Mouse (Mus musculus): ENCODE measurements around the gene Vangl1. TPM values are rescaled to one million over a fixed set of nuclear protein-coding genes. Genes with fewer than 3 reads are reported as not detected.

Gene Vangl1
- polyA plus RNA-seq, 1 experiment from 2014 or later = 22.8 TPM

DNA sequence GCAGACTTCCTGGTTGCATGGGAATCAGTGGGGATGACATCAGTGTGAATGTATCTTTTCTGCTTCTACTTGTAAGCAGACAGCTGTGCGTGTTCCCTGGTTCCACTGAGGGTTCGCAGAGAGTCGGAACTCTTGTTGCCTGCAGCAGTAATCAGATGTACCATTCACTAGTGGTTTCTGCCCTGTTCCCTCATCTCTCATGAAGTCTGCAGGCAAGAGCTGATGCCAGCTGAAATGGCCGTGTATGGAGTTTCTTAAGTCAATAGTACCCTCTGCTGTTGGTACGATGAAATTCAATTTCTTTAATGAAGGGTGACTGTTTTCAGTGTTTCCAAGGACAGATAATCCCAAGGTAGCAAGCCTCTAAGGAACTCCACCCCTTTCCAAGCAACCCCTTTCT lies 38.4 kb upstream of the Vangl1 start:
- 47% methylated on average over 5 of the region's 5 CpGs for WGBS (ENCODE audit: insufficient replicate concordance)
- ATAC-seq = no peak

GRCm38 (mm10) chr3:102231418-102232134 lies 27.1 kb upstream of the Vangl1 start:
- H3K9ac ChIP-seq (replicated peaks) = no peak overlapping the region
- no peaks in the 10 kb centered on the region for H3K36me3 ChIP-seq (replicated peaks; ENCODE audit: insufficient read depth, low read length)
- no peak overlapping the region for H3K4me2 ChIP-seq (ENCODE audit: low read depth, low read length)
- no peaks in the 10 kb centered on the region for H3K4me1 ChIP-seq (ENCODE audit: insufficient read depth)
- ATAC-seq (no peak), DNase-seq (no peak)
- H3K9me3 ChIP-seq (ENCODE audit: low read length) = no peaks in the 10 kb centered on the region
- 87% methylated on average over 9 of the region's 9 CpGs for WGBS (ENCODE audit: insufficient replicate concordance)
- H3K27ac ChIP-seq (ENCODE audit: low read depth) = no peak overlapping the region
- H3K4me3 ChIP-seq (ENCODE audit: low read depth, low read length) = no peak overlapping the region
- no peaks in the 10 kb centered on the region for H3K27me3 ChIP-seq (ENCODE audit: insufficient read depth, low read length)
- TF ChIP-seq EP300 (IDR thresholded peaks at IDR 0.05; ENCODE audit: low read depth) (no peak), CTCF (IDR thresholded peaks at IDR 0.05; ENCODE audit: low read depth) (no peak)

More for the DNA sequence above, 38.4 kb upstream of the Vangl1 start:
- no peaks in the 10 kb centered on the region for H3K4me1 ChIP-seq (ENCODE audit: insufficient read depth)
- TF ChIP-seq CTCF (IDR thresholded peaks at IDR 0.05; ENCODE audit: low read depth) = peak; percentile 50
- no peak for TF ChIP-seq EP300 (IDR thresholded peaks at IDR 0.05; ENCODE audit: low read depth)
- no peak overlapping the region for H3K4me2 ChIP-seq (ENCODE audit: low read depth, low read length)
- DNase-seq = no peak
- H3K9me3 ChIP-seq (ENCODE audit: low read length) = no peaks in the 10 kb centered on the region
- H3K9ac ChIP-seq (replicated peaks) = no peak overlapping the region
- H3K36me3 ChIP-seq (replicated peaks; ENCODE audit: insufficient read depth, low read length) = no peaks in the 10 kb centered on the region
- H3K27ac ChIP-seq (ENCODE audit: low read depth) = no peak overlapping the region
- H3K27me3 ChIP-seq (ENCODE audit: insufficient read depth, low read length) = no peaks in the 10 kb centered on the region
- H3K4me3 ChIP-seq (ENCODE audit: low read depth, low read length) = no peak overlapping the region

DNA sequence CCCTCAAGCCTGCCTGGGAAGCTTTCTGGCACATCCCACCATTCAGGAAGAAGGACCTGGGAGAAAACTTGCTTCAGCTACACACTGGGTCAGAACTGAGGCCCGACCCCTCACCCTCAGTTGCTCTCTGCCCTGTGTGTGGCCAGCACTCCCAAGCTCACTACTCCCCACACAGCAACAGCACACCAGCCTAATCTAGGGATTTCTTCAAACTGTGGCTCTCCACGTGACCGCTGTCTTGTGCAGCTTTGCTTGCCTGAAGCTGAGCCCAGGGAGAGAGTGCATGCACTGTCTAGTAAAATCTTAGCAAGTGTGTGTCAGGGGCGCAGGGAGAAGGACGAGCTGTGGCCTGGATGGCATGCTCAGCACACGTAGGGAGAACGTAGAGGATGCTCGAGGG lies 18.3 kb upstream of the Vangl1 start:
- no peaks in the 10 kb centered on the region for H3K36me3 ChIP-seq (replicated peaks; ENCODE audit: insufficient read depth, low read length)
- H3K4me3 ChIP-seq (ENCODE audit: low read depth, low read length) = no peak overlapping the region
- no peaks in the 10 kb centered on the region for H3K9me3 ChIP-seq (ENCODE audit: low read length)
- H3K4me1 ChIP-seq (ENCODE audit: insufficient read depth) = no peaks in the 10 kb centered on the region
- TF ChIP-seq EP300 (IDR thresholded peaks at IDR 0.05; ENCODE audit: low read depth) (no peak), CTCF (IDR thresholded peaks at IDR 0.05; ENCODE audit: low read depth) (no peak)
- 86% methylated on average over 8 of the region's 8 CpGs for WGBS (ENCODE audit: insufficient replicate concordance)
- DNase-seq = no peak
- ATAC-seq = no peak
- no peaks in the 10 kb centered on the region; the same call in 1 of the 2 replicates for H3K27me3 ChIP-seq (ENCODE audit: insufficient read depth, low read length)
- H3K9ac ChIP-seq (replicated peaks) = no peak overlapping the region
- H3K27ac ChIP-seq (ENCODE audit: low read depth) = no peak overlapping the region
- H3K4me2 ChIP-seq (ENCODE audit: low read depth, low read length) = no peak overlapping the region

DNA sequence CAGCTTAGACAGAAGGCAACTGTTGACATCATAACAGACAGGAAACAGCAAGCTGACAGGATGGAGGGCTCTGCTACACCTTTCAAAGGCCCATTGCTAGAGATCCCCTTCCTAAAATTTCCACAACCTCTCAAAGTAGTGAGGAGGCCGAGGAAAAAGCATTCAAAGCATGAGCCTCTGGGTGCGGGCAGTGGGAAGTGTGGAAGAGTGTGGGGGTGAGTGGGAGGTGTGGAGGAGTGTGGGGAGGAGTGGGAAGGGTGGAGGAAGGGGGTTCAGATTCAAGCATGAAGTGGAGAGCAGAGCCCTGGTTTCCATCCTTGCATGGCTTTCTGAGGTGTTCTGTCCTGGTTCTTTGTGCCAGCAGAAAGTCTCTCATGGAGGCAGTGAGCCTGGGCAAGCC lies 13.8 kb upstream of the Vangl1 start:
- ATAC-seq (no peak), DNase-seq (no peak)
- H3K4me2 ChIP-seq (ENCODE audit: low read depth, low read length) = no peak overlapping the region
- WGBS (ENCODE audit: insufficient replicate concordance) = 70% methylated on average over 2 of the region's 2 CpGs
- H3K27ac ChIP-seq (ENCODE audit: low read depth) = no peak overlapping the region
- no peak overlapping the region for H3K9ac ChIP-seq (replicated peaks)
- H3K9me3 ChIP-seq (ENCODE audit: low read length) = no peaks in the 10 kb centered on the region
- H3K4me3 ChIP-seq (ENCODE audit: low read depth, low read length) = no peak overlapping the region
- H3K36me3 ChIP-seq (replicated peaks; ENCODE audit: insufficient read depth, low read length) = no peaks in the 10 kb centered on the region
- no peaks in the 10 kb centered on the region for H3K27me3 ChIP-seq (ENCODE audit: insufficient read depth, low read length)
- TF ChIP-seq CTCF (IDR thresholded peaks at IDR 0.05; ENCODE audit: low read depth) (no peak), EP300 (IDR thresholded peaks at IDR 0.05; ENCODE audit: low read depth) (no peak)
- no peaks in the 10 kb centered on the region for H3K4me1 ChIP-seq (ENCODE audit: insufficient read depth)

GRCm38 (mm10) chr3:102214736-102215135 lies 10.2 kb upstream of the Vangl1 start:
- no peak overlapping the region for H3K4me2 ChIP-seq (ENCODE audit: low read depth, low read length)
- no peak for DNase-seq
- no peaks in the 10 kb centered on the region for H3K9me3 ChIP-seq (ENCODE audit: low read length)
- H3K36me3 ChIP-seq (replicated peaks; ENCODE audit: insufficient read depth, low read length) = no peaks in the 10 kb centered on the region
- WGBS (ENCODE audit: insufficient replicate concordance) = 75% methylated on average over 4 of the region's 4 CpGs
- H3K27me3 ChIP-seq (ENCODE audit: insufficient read depth, low read length) = no peaks in the 10 kb centered on the region
- H3K4me1 ChIP-seq (ENCODE audit: insufficient read depth) = no peaks in the 10 kb centered on the region
- H3K4me3 ChIP-seq (ENCODE audit: low read depth, low read length) = no peak overlapping the region
- H3K27ac ChIP-seq (ENCODE audit: low read depth) = no peak overlapping the region
- H3K9ac ChIP-seq (replicated peaks) = no peak overlapping the region
- TF ChIP-seq CTCF (IDR thresholded peaks at IDR 0.05; ENCODE audit: low read depth) (no peak), EP300 (IDR thresholded peaks at IDR 0.05; ENCODE audit: low read depth) (no peak)
- ATAC-seq = no peak

DNA sequence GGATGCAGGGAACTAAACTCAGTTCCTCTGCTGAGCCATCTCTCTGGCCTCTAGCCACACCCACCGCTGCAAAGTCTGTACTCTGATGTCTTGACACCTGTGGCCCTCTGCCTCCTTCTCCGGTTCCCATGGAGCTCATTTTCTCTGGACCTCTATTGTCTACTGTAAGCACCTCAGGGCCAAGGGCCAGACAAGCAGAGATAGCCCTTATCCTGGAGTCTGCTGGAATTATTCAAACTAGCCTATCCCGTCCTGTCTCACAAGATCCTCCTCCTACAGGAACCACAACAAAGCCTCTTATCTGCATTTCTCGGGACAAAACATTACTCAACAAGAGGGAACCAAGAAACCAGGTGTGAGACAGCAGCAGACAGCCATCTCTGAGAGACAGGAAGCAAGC lies 9.8 kb upstream of the Vangl1 start:
- no peak overlapping the region for H3K9ac ChIP-seq (replicated peaks)
- H3K36me3 ChIP-seq (replicated peaks; ENCODE audit: insufficient read depth, low read length) = no peaks in the 10 kb centered on the region
- H3K4me2 ChIP-seq (ENCODE audit: low read depth, low read length) = no peak overlapping the region
- H3K27me3 ChIP-seq (ENCODE audit: insufficient read depth, low read length) = no peaks in the 10 kb centered on the region
- H3K9me3 ChIP-seq (ENCODE audit: low read length) = no peaks in the 10 kb centered on the region
- no peaks in the 10 kb centered on the region for H3K4me1 ChIP-seq (ENCODE audit: insufficient read depth)
- DNase-seq (no peak), ATAC-seq (no peak)
- no peak overlapping the region for H3K4me3 ChIP-seq (ENCODE audit: low read depth, low read length)
- no peak for TF ChIP-seq CTCF (IDR thresholded peaks at IDR 0.05; ENCODE audit: low read depth)
- TF ChIP-seq EP300 (IDR thresholded peaks at IDR 0.05; ENCODE audit: low read depth) = no peak
- no peak overlapping the region for H3K27ac ChIP-seq (ENCODE audit: low read depth)
- 53% methylated on average over 4 of the region's 4 CpGs for WGBS (ENCODE audit: insufficient replicate concordance)

All from liver, postnatal 0 days (tissue).